Mouse (Mus musculus): ENCODE data around the gene Sirt2. TPM values are rescaled to one million over a fixed set of nuclear protein-coding genes. Genes with fewer than 3 reads are reported as not detected.
A peak's percentile ranks its signal among the peaks of the same experiment; 100 is the strongest.

The Sirt2 gene
- polyA plus RNA-seq, 1 experiment from 2014 or later, result 130 TPM

GRCm38 (mm10) chr7:28788307-28789195 lies 22.0 kb downstream of the Sirt2 start, which contains the start of gene Rinl:
Gene Rinl, plus strand, starts transcription at chr7:28788969.
- Histone ChIP-seq H3K27ac (ENCODE audit: low read depth, low read length) (no peak within 1 kb of the TSS), H3K9ac (ENCODE audit: low read depth, low read length) (no peak within 1 kb of the TSS), H3K4me2 (ENCODE audit: low read length) (no peak within 1 kb of the TSS), H3K9me3 (ENCODE audit: control insufficient read depth, low read length) (no peaks in the 10 kb centered on the region), H3K36me3 (ENCODE audit: control insufficient read depth, insufficient read depth, low read length) (peaks cover 3% of the 10 kb centered on the region), H3K4me3 (ENCODE audit: low read length) (no peak within 1 kb of the TSS), H3K4me1 (ENCODE audit: control insufficient read depth, insufficient read depth, low read depth, low read length) (no peaks in the 10 kb centered on the region), H3K27me3 (replicated peaks; ENCODE audit: control insufficient read depth, insufficient read depth, low read length) (no peaks in the 10 kb centered on the region)
- no peak for ATAC-seq
- 75% methylated on average over 5 of the region's 5 CpGs for WGBS

- Histone ChIP-seq H3K36me3 (ENCODE audit: control insufficient read depth, insufficient read depth, low read length) (peaks cover 3% of the 10 kb centered on the region), H3K4me2 (ENCODE audit: low read length) (no peak overlapping the region), H3K9me3 (ENCODE audit: control insufficient read depth, low read length) (no peaks in the 10 kb centered on the region), H3K27me3 (replicated peaks; ENCODE audit: control insufficient read depth, insufficient read depth, low read length) (no peaks in the 10 kb centered on the region), H3K27ac (ENCODE audit: low read depth, low read length) (no peak overlapping the region), H3K4me3 (ENCODE audit: low read length) (no peak overlapping the region), H3K4me1 (ENCODE audit: control insufficient read depth, insufficient read depth, low read depth, low read length) (no peaks in the 10 kb centered on the region), H3K9ac (ENCODE audit: low read depth, low read length) (no peak overlapping the region)
- WGBS, result 82% methylated on average over 3 of the region's 3 CpGs
- ATAC-seq, result no peak
Measured at GRCm38 (mm10) chr7:28789235-28789634, 22.7 kb downstream of the Sirt2 start.

GRCm38 (mm10) chr7:28790066-28790806 lies 23.7 kb downstream of the Sirt2 start:
- Histone ChIP-seq H3K4me1 (ENCODE audit: control insufficient read depth, insufficient read depth, low read depth, low read length) (no peaks in the 10 kb centered on the region), H3K4me2 (ENCODE audit: low read length) (no peak overlapping the region), H3K9ac (ENCODE audit: low read depth, low read length) (no peak overlapping the region), H3K9me3 (ENCODE audit: control insufficient read depth, low read length) (no peaks in the 10 kb centered on the region), H3K36me3 (ENCODE audit: control insufficient read depth, insufficient read depth, low read length) (peaks cover 3% of the 10 kb centered on the region), H3K27me3 (replicated peaks; ENCODE audit: control insufficient read depth, insufficient read depth, low read length) (no peaks in the 10 kb centered on the region), H3K27ac (ENCODE audit: low read depth, low read length) (no peak overlapping the region), H3K4me3 (ENCODE audit: low read length) (no peak overlapping the region)
- 50% methylated on average over 8 of the region's 8 CpGs for WGBS
- peak; percentile 65; the same call in 1 of the 2 replicates for ATAC-seq

- H3K4me1 ChIP-seq (ENCODE audit: control insufficient read depth, insufficient read depth, low read depth, low read length), result no peaks in the 10 kb centered on the region; the same call in 1 of the 2 replicates
- no peak overlapping the region for H3K27ac ChIP-seq (ENCODE audit: low read depth, low read length)
- no peak overlapping the region for H3K4me3 ChIP-seq (ENCODE audit: low read length)
- peaks cover 3% of the 10 kb centered on the region for H3K36me3 ChIP-seq (ENCODE audit: control insufficient read depth, insufficient read depth, low read length)
- ATAC-seq, result no peak
- H3K9me3 ChIP-seq (ENCODE audit: control insufficient read depth, low read length), result no peaks in the 10 kb centered on the region
- no peak overlapping the region for H3K9ac ChIP-seq (ENCODE audit: low read depth, low read length)
- no peak overlapping the region for H3K4me2 ChIP-seq (ENCODE audit: low read length)
- H3K27me3 ChIP-seq (replicated peaks; ENCODE audit: control insufficient read depth, insufficient read depth, low read length), result no peaks in the 10 kb centered on the region
Measured at GRCm38 (mm10) chr7:28791706-28792105, 25.2 kb downstream of the Sirt2 start.

- ATAC-seq, result no peak
- H3K4me3 ChIP-seq (ENCODE audit: low read length), result no peak overlapping the region
- no peaks in the 10 kb centered on the region for H3K27me3 ChIP-seq (replicated peaks; ENCODE audit: control insufficient read depth, insufficient read depth, low read length)
- no peaks in the 10 kb centered on the region for H3K9me3 ChIP-seq (ENCODE audit: control insufficient read depth, low read length)
- H3K4me1 ChIP-seq (ENCODE audit: control insufficient read depth, insufficient read depth, low read depth, low read length), result no peaks in the 10 kb centered on the region; the same call in 1 of the 2 replicates
- no peak overlapping the region for H3K27ac ChIP-seq (ENCODE audit: low read depth, low read length)
- H3K36me3 ChIP-seq (ENCODE audit: control insufficient read depth, insufficient read depth, low read length), result peaks cover 3% of the 10 kb centered on the region
- WGBS, result 88% methylated on average over 13 of the region's 14 CpGs
- H3K4me2 ChIP-seq (ENCODE audit: low read length), result no peak overlapping the region
- H3K9ac ChIP-seq (ENCODE audit: low read depth, low read length), result no peak overlapping the region
Measured at GRCm38 (mm10) chr7:28792391-28793185, 26.1 kb downstream of the Sirt2 start.

GRCm38 (mm10) chr7:28793834-28794233 lies 27.3 kb downstream of the Sirt2 start:
- 39% methylated on average over 2 of the region's 2 CpGs for WGBS
- no peak overlapping the region for H3K4me2 ChIP-seq (ENCODE audit: low read length)

GRCm38 (mm10) chr7:28794496-28794895 lies 28.0 kb downstream of the Sirt2 start:
- Histone ChIP-seq H3K4me2 (ENCODE audit: low read length) (no peak overlapping the region), H3K27me3 (replicated peaks; ENCODE audit: control insufficient read depth, insufficient read depth, low read length) (no peaks in the 10 kb centered on the region), H3K27ac (ENCODE audit: low read depth, low read length) (no peak overlapping the region), H3K4me1 (ENCODE audit: control insufficient read depth, insufficient read depth, low read depth, low read length) (no peaks in the 10 kb centered on the region; the same call in 1 of the 2 replicates), H3K9ac (ENCODE audit: low read depth, low read length) (no peak overlapping the region), H3K4me3 (ENCODE audit: low read length) (no peak overlapping the region), H3K9me3 (ENCODE audit: control insufficient read depth, low read length) (no peaks in the 10 kb centered on the region), H3K36me3 (ENCODE audit: control insufficient read depth, insufficient read depth, low read length) (no peaks in the 10 kb centered on the region)
- 70% methylated on average over 3 of the region's 3 CpGs for WGBS
- no peak for ATAC-seq

More at GRCm38 (mm10) chr7:28793834-28794233, 27.3 kb downstream of the Sirt2 start:
- H3K36me3 ChIP-seq (ENCODE audit: control insufficient read depth, insufficient read depth, low read length), result no peaks in the 10 kb centered on the region
- H3K27me3 ChIP-seq (replicated peaks; ENCODE audit: control insufficient read depth, insufficient read depth, low read length), result no peaks in the 10 kb centered on the region
- no peaks in the 10 kb centered on the region for H3K9me3 ChIP-seq (ENCODE audit: control insufficient read depth, low read length)
- H3K9ac ChIP-seq (ENCODE audit: low read depth, low read length), result no peak overlapping the region
- ATAC-seq, result no peak
- H3K4me1 ChIP-seq (ENCODE audit: control insufficient read depth, insufficient read depth, low read depth, low read length), result no peaks in the 10 kb centered on the region; the same call in 1 of the 2 replicates
- H3K27ac ChIP-seq (ENCODE audit: low read depth, low read length), result no peak overlapping the region
- no peak overlapping the region for H3K4me3 ChIP-seq (ENCODE audit: low read length)

- no peak for ATAC-seq
- no peaks in the 10 kb centered on the region for H3K27me3 ChIP-seq (replicated peaks; ENCODE audit: control insufficient read depth, insufficient read depth, low read length)
- H3K4me3 ChIP-seq (ENCODE audit: low read length), result no peak overlapping the region
- 74% methylated on average over 15 of the region's 15 CpGs for WGBS
- no peaks in the 10 kb centered on the region for H3K9me3 ChIP-seq (ENCODE audit: control insufficient read depth, low read length)
- H3K36me3 ChIP-seq (ENCODE audit: control insufficient read depth, insufficient read depth, low read length), result no peaks in the 10 kb centered on the region
- H3K4me1 ChIP-seq (ENCODE audit: control insufficient read depth, insufficient read depth, low read depth, low read length), result no peaks in the 10 kb centered on the region; the same call in 1 of the 2 replicates
- H3K4me2 ChIP-seq (ENCODE audit: low read length), result no peak overlapping the region
- no peak overlapping the region for H3K9ac ChIP-seq (ENCODE audit: low read depth, low read length)
- no peak overlapping the region for H3K27ac ChIP-seq (ENCODE audit: low read depth, low read length)
Measured at GRCm38 (mm10) chr7:28795832-28796231, 29.3 kb downstream of the Sirt2 start.

All from hindbrain, embryonic 16.5 days (tissue).